Mouse (Mus musculus) ES-E14 (cell line): ENCODE measurements at regions not wholly inside any gene's neighbourhood (a gene's known extent, or its start where the extent isn't known, plus 50 kb on each side); places are given as distances from the start of the nearest gene placed in this dataset.

Source experiments
- DNase-seq: peaks from one replicate; pipeline ENCODE4 v3.0.0-alpha.2; 2013; ENCODE audit warnings: low read depth, low spot score
- H3K27ac ChIP-seq: 2 replicates; pipeline ENCODE4 v1.5.1; 2012; ENCODE audit warnings: low read depth, mild to moderate bottlenecking, low read length, moderate library complexity, mixed read lengths; ENCODE audit not compliant: poor library complexity, insufficient read depth, severe bottlenecking
- H3K36me3 ChIP-seq: 2 replicates; pipeline ENCODE4 v1.6.1; 2012; ENCODE audit warnings: mild to moderate bottlenecking, low read length, moderate library complexity, mixed read lengths; ENCODE audit not compliant: control insufficient read depth, poor library complexity, insufficient read depth, severe bottlenecking
- H3K4me1 ChIP-seq, 2 experiments: fragments of 150-350 bp in 1 of 2; sonication (generic) in 1 of 2; 2 replicates each; pipeline ENCODE4 v1.6.1; 2012; ENCODE audit warnings: low read length in 2 of 2, mild to moderate bottlenecking in 1 of 2, mixed read lengths in 1 of 2; ENCODE audit not compliant: control insufficient read depth in 2 of 2, insufficient read depth in 2 of 2, poor library complexity in 1 of 2
- H3K4me3 ChIP-seq, 2 experiments: fragments of 150-350 bp in 1 of 2; sonication (generic) in 1 of 2; 2 replicates each; pipeline ENCODE4 v1.5.1; 2012; ENCODE audit warnings: low read length in 2 of 2, low read depth in 1 of 2, mild to moderate bottlenecking in 1 of 2, mixed read lengths in 1 of 2; ENCODE audit not compliant: insufficient read depth in 1 of 2, poor library complexity in 1 of 2, severe bottlenecking in 1 of 2
- H3K9ac ChIP-seq: 2 replicates; pipeline ENCODE4 v1.6.1; 2012; ENCODE audit warnings: low read depth, mild to moderate bottlenecking, low read length, mixed read lengths; ENCODE audit not compliant: poor library complexity, insufficient read depth, severe bottlenecking
- H3K9me3 ChIP-seq: fragments of 150-350 bp; sonication (generic); 2 replicates; pipeline ENCODE4 v1.6.1; 2012; ENCODE audit warnings: low read depth, mild to moderate bottlenecking, low read length; ENCODE audit not compliant: control insufficient read depth, insufficient read depth
- CHD2 ChIP-seq: IDR thresholded peaks from 2 replicates; pipeline ENCODE4 v1.6.1; 2014; ENCODE audit warnings: mild to moderate bottlenecking, low read depth, low read length, inconsistent platforms
- HCFC1 ChIP-seq: IDR thresholded peaks from 2 replicates; pipeline ENCODE4 v1.6.1; 2012; ENCODE audit warnings: low read length, inconsistent platforms, borderline replicate concordance; ENCODE audit not compliant: insufficient read depth
- MAFK ChIP-seq: IDR thresholded peaks from 2 replicates; pipeline ENCODE4 v1.6.1; 2014; ENCODE audit warnings: mild to moderate bottlenecking, low read depth, low read length, inconsistent platforms; ENCODE audit not compliant: insufficient read depth
- ZC3H11A ChIP-seq: IDR thresholded peaks from 2 replicates; pipeline ENCODE4 v1.6.1; 2012; ENCODE audit warnings: low read depth, mild to moderate bottlenecking, inconsistent platforms, low read length, borderline replicate concordance
- ZNF384 ChIP-seq: IDR thresholded peaks from 2 replicates; pipeline ENCODE4 v1.6.1; 2012; ENCODE audit warnings: low read depth, low read length, inconsistent platforms
- in situ Hi-C, 2 experiments: fragments of 600-800 bp; cut with MboI; formaldehyde crosslinking; loops; one replicate each; pipeline ENCODE4 v1.15.1; 2025; ENCODE audit warnings: low sequenced_read_pairs in 2 of 2, inconsistent platforms in 1 of 2; ENCODE audit not compliant: unreplicated experiment in 2 of 2

- no peak for DNase-seq
- in situ Hi-C loops: no loop called here
- no peak overlapping the region for H3K27ac ChIP-seq
- H3K36me3 ChIP-seq: no peaks in the 10 kb centered on the region
- H3K9ac ChIP-seq: no peak overlapping the region
- no peaks in the 10 kb centered on the region for H3K4me1 ChIP-seq
- no peaks in the 10 kb centered on the region for H3K9me3 ChIP-seq
- H3K4me3 ChIP-seq: no peak overlapping the region
- TF ChIP-seq HCFC1 (no peak), ZC3H11A (no peak), MAFK (no peak), ZNF384 (no peak), CHD2 (no peak)
Measured at GRCm38 (mm10) chr11:110656524-110657156, 257.7 kb downstream of the Map2k6 start.

DNA sequence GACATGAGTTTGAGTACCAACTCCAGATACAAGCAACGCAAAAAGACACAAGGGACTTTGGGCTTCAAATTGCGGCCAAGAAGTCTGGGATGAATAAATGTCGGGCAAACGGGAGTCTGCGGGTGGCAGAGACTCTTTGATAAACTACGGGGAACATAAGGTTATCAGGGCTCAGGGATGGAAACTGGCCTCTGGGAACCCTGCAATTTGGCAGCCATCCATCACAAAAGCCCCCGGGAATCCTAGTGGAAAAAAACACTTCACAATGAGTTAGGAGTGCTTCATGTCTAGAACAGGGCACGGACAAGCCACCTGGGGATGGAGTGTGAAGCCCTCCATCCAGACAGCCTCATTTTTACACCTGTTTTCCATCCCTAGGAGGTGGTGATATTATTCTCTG is 258.9 kb downstream of the Map2k6 start:
- no peaks in the 10 kb centered on the region for H3K9me3 ChIP-seq
- H3K4me3 ChIP-seq: no peak overlapping the region
- H3K27ac ChIP-seq: no peak overlapping the region
- DNase-seq: no peak
- no peak overlapping the region for H3K9ac ChIP-seq
- no peak for TF ChIP-seq CHD2
- no peak for TF ChIP-seq MAFK
- TF ChIP-seq ZC3H11A: no peak
- TF ChIP-seq HCFC1: no peak
- TF ChIP-seq ZNF384: no peak
- H3K36me3 ChIP-seq: no peaks in the 10 kb centered on the region
- H3K4me1 ChIP-seq: no peaks in the 10 kb centered on the region
- in situ Hi-C loops: no loop called here

DNA sequence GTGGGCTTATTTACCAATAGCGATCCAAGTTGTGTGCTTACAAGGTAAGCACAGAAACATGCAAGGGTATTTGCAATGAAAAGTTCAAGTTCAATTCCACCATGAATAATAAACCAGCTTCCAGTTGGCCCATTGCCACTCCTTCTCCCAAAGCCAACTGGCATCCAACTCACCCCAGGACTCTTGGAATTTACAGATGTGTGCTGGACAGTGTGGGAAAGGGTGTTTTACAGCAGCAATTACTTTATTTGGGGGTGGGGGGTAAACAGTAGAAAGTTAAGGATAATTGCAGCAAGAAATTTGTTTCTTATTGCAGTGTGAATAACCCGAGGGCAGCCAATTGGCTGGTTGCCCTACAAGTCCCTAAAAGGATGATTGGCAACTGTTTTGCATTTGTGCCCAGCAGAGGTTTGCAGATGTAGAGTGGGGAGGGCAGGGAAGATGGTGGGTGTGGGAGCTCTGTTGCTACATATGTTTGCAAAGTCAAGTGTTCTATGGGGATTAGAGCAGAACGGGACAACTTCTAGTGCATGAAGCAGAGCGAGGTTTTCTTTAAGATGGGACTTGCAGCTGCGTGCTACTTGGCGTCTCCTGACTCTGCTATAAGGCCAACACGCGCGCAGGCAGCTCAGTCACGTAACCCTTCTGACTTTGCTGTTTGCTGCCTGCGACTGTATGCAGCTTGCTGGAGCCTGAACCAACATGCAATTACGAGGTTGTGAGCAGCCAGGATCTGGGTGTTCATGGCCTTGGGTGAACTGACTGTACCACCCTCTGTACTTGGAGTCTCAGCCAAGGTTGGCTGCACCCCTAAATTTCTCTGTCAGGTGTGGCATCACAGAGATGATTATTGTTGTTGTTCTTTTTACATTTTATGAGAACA is 271.9 kb downstream of the Map2k6 start:
- Histone ChIP-seq H3K4me1 (no peaks in the 10 kb centered on the region), H3K27ac (no peak overlapping the region), H3K4me3 (no peak overlapping the region), H3K9ac (no peak overlapping the region), H3K9me3 (no peaks in the 10 kb centered on the region), H3K36me3 (no peaks in the 10 kb centered on the region)
- in situ Hi-C loops: no loop called here
- TF ChIP-seq CHD2 (no peak), ZC3H11A (no peak)
- DNase-seq: no peak

GRCm38 (mm10) chr11:110672941-110673340 is 274.0 kb downstream of the Map2k6 start:
- DNase-seq: no peak
- TF ChIP-seq CHD2 (no peak), ZC3H11A (no peak), MAFK (no peak), HCFC1 (no peak), ZNF384 (no peak)
- Histone ChIP-seq H3K9ac (no peak overlapping the region), H3K27ac (no peak overlapping the region), H3K4me1 (no peaks in the 10 kb centered on the region), H3K9me3 (no peaks in the 10 kb centered on the region), H3K36me3 (no peaks in the 10 kb centered on the region), H3K4me3 (no peak overlapping the region)
- in situ Hi-C loops: no loop called here
